Mouse (Mus musculus) myocyte (in vitro differentiated cells): ENCODE data around the gene D030056L22Rik.
"Not testable (repeated sequence)": the region's sequence is repeated elsewhere in the genome, so short reads cannot be mapped to it uniquely, and the experiment has no call there.

Experiments used
- E2F4 ChIP-seq: IDR thresholded peaks from one replicate; pipeline ENCODE4 v1.6.1; 2011; ENCODE audit warnings: mild to moderate bottlenecking, control low read depth, moderate library complexity; ENCODE audit not compliant: insufficient read depth
- POLR2A ChIP-seq: IDR thresholded peaks from one replicate; pipeline ENCODE4 v1.6.1; 2011; ENCODE audit warnings: low read depth, mild to moderate bottlenecking, control low read depth, moderate library complexity; ENCODE audit not compliant: insufficient read length
- REST ChIP-seq: IDR thresholded peaks from one replicate; pipeline ENCODE4 v1.6.1; 2011; ENCODE audit warnings: mild to moderate bottlenecking, control low read depth, moderate library complexity; ENCODE audit not compliant: insufficient read depth, insufficient read length
- SRF ChIP-seq: IDR thresholded peaks from one replicate; pipeline ENCODE4 v1.6.1; 2011; ENCODE audit warnings: low read depth; ENCODE audit not compliant: control insufficient read depth, insufficient read length
- TCF12 ChIP-seq: IDR thresholded peaks from one replicate; pipeline ENCODE4 v1.6.1; 2011; ENCODE audit warnings: mild to moderate bottlenecking, control low read depth; ENCODE audit not compliant: poor library complexity, insufficient read depth, severe bottlenecking

DNA sequence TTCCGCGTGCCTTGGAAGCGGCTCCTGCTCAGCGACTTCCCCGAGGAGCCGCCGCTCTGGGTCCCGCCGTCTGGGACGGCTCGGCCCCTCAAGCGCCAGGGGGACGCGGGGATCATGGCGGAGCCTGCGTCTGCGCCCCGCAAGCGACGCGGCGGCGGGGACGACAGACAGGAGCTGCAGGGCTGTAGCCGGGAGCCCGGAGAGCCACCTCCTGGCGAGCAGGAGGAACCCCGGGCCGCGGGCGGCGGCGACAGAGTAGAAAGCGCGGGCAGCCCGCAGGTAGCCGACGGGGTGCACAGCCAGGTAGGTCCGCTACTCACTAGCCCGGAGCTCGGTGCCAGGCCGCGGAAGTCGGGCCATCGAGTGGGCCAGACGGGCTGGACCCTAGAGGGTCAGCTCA lies 364 bp downstream of the D030056L22Rik start:
- TF ChIP-seq TCF12, POLR2A, E2F4, SRF, REST: not testable (repeated sequence)
